Mouse (Mus musculus) gastrocnemius, adult 8-10 months (tissue): ENCODE results near the gene Tox2. TPM values are rescaled to one million over a fixed set of nuclear protein-coding genes. Genes with fewer than 3 reads are reported as not detected.

Experiments used
- DNase-seq, 2 experiments: peaks; one replicate each; pipeline ENCODE4 v3.0.0; 2022; ENCODE audit warnings: low spot score in 2 of 2
- total RNA-seq, 4 experiments: library from RNA; stranded (reverse); gene quantifications; 2 replicates each; pipeline ENCODE4 v1.2.4; 2022

Gene Tox2
- total RNA-seq, 4 experiments from 2014 or later = 0.31 to 0.68 (median 0.62) TPM; not detected in 1

GRCm38 (mm10) chr2:163360858-163361623 lies 158.1 kb downstream of the Tox2 start:
- DNase-seq = no peak

- peak; percentile 48 to 68 for DNase-seq
These were observed 160.3 kb downstream of the Tox2 start for GRCm38 (mm10) chr2:163362940-163363921.

GRCm38 (mm10) chr2:163364785-163365541 lies 162.0 kb downstream of the Tox2 start:
- no peak for DNase-seq

GRCm38 (mm10) chr2:163370175-163370574 lies 167.2 kb downstream of the Tox2 start:
- DNase-seq = no peak

GRCm38 (mm10) chr2:163372627-163373026 lies 169.7 kb downstream of the Tox2 start:
- DNase-seq = no peak

Other genes with a start within 250 kb of the Tox2 start
- not detected for gene Sgk2, start 215.8 kb upstream of the Tox2 start, total RNA-seq
- gene Ift52, start 185.8 kb upstream of the Tox2 start, total RNA-seq = 10 to 100 TPM; 16.3 to 17.8 (median 17.7) TPM
- under 1 TPM in 3 of 4 experiments, not detected in 1; 0.27 to 0.53 (median 0.48) TPM for gene Mybl2, start 148.4 kb upstream of the Tox2 start, total RNA-seq
- gene Gtsf1l, start 115.3 kb upstream of the Tox2 start, total RNA-seq = not detected
- gene Jph2, start 194.9 kb downstream of the Tox2 start, total RNA-seq = 100 to 1,000 TPM; 459 to 572 (median 513) TPM
- gene Oser1, start 221.6 kb downstream of the Tox2 start, total RNA-seq = 10 to 100 TPM; 30.7 to 34.5 (median 32.9) TPM
- gene Gdap1l1, start 235.4 kb downstream of the Tox2 start, total RNA-seq = under 1 TPM in 1 of 4 experiments, not detected in 3; 0.13 TPM